Mouse (Mus musculus): ENCODE measurements around the gene Cmtm2b.
"Not testable (repeated sequence)": the region's sequence is repeated elsewhere in the genome, so short reads cannot be mapped to it uniquely, and the experiment has no call there.

DNA sequence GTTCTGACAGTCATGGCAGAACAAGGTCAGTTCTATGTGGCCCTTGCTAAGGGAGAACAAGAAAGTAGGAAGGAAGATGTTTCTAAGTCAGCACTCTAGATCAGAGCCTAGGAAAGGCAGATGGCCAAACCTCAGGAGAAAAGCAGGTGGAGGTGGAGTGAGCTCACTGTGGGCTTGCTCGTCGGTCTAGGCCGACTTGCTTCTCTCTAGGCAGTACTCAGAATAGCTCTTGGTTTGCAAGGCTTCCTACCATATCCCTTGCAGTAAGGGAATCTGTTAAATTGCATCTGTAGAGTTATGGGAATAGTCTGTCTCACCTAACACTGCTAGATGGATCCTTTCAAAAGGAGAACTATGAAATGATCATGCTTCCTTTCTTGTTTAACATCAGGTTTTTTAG, 10.0 kb upstream of the Cmtm2b start:
- TF ChIP-seq CTCF (IDR thresholded peaks at IDR 0.05; ENCODE audit: low read depth, low read length); POLR2A (IDR thresholded peaks at IDR 0.05; ENCODE audit: extremely low read depth, insufficient read depth, low read length): not testable (repeated sequence)
